Mouse (Mus musculus) heart, adult 2 months (tissue): ENCODE measurements around the gene Gm12830.

ENCODE experiments used
- CTCF ChIP-seq: fragments of 200-600 bp; IDR thresholded peaks from 2 replicates; pipeline ENCODE4 v1.8.1; 2022; ENCODE audit warnings: antibody characterized with exemption, mild to moderate bottlenecking, moderate library complexity
- EP300 ChIP-seq: fragments of 200-500 bp; IDR thresholded peaks from 2 replicates; pipeline ENCODE4 v1.6.1; 2011; ENCODE audit warnings: low read depth, low read length, control low read depth; ENCODE audit not compliant: insufficient read depth

DNA sequence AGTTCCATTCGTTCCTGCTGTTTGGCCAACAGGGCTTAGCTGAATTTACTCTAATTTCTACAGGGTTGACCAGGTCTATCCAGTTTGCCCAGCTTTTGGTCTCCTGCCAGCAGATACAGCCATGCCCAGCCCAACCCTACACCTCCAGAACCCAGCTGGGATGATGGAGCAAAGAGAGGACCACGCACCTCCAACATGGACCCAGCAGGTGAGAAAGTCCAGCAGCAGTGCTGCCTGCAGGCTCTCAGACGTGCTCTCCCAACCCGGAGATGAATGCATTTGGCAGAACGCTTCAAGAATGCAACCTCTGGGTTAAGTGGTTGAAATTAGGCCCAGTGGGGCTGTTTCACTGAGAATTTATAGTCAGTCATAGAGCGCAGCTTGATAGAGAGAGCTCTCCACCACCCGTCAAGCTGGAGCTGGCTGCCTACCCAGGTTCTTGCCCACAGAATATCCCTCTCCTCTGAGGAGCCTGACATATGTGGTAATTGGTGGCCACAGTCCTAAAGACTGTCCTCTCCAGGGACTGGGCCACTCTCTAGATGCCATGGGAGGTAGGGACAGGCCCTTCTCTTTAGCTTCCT, 23.4 kb upstream of the Gm12830 start:
- TF ChIP-seq EP300 = no peak
- TF ChIP-seq CTCF = no peak
